Mouse (Mus musculus) ES-Bruce4 (cell line): ENCODE data around the gene Cygb. TPM values are rescaled to one million over a fixed set of nuclear protein-coding genes. Genes with fewer than 3 reads are reported as not detected.
A peak's percentile ranks its signal among the peaks of the same experiment; 100 is the strongest.

Experiments used
- H3K27ac ChIP-seq: 2 replicates; pipeline ENCODE4 v1.5.1; 2012; ENCODE audit warnings: low read length, inconsistent platforms; ENCODE audit not compliant: insufficient read depth
- H3K27me3 ChIP-seq: 2 replicates; pipeline ENCODE4 v1.6.1; 2012; ENCODE audit warnings: mild to moderate bottlenecking, low read length, inconsistent platforms; ENCODE audit not compliant: control insufficient read depth, poor library complexity, insufficient read depth, severe bottlenecking
- H3K36me3 ChIP-seq: 2 replicates; pipeline ENCODE4 v1.6.1; 2012; ENCODE audit warnings: inconsistent platforms, mild to moderate bottlenecking, low read length, moderate library complexity; ENCODE audit not compliant: control insufficient read depth, poor library complexity, insufficient read depth, severe bottlenecking
- H3K4me1 ChIP-seq: one replicate; pipeline ENCODE4 v1.8.1; 2011; ENCODE audit warnings: low read length; ENCODE audit not compliant: control insufficient read depth, insufficient read depth
- H3K4me3 ChIP-seq: 2 replicates; pipeline ENCODE4 v1.5.1; 2011; ENCODE audit warnings: low read depth, mild to moderate bottlenecking, low read length
- H3K9ac ChIP-seq: 2 replicates; pipeline ENCODE4 v1.6.1; 2012; ENCODE audit warnings: low read depth, mild to moderate bottlenecking, inconsistent platforms; ENCODE audit not compliant: poor library complexity, severe bottlenecking
- H3K9me3 ChIP-seq: replicated peaks from 2 replicates; pipeline ENCODE4 v1.6.1; 2012; ENCODE audit warnings: mild to moderate bottlenecking, low read length, inconsistent platforms; ENCODE audit not compliant: control insufficient read depth, poor library complexity, insufficient read depth, severe bottlenecking
- CTCF ChIP-seq: IDR thresholded peaks from one replicate; pipeline ENCODE4 v1.8.1; 2011; ENCODE audit warnings: low read depth, low read length
- EP300 ChIP-seq: IDR thresholded peaks from 2 replicates; pipeline ENCODE4 v1.6.1; 2011; ENCODE audit warnings: low read depth, low read length; ENCODE audit not compliant: insufficient read depth
- POLR2A ChIP-seq: IDR thresholded peaks from one replicate; pipeline ENCODE4 v1.8.1; 2011; ENCODE audit warnings: low read length; ENCODE audit not compliant: insufficient read depth
- polyA plus RNA-seq: library from polyadenylated mRNA; stranded (reverse); fragments of >200 nt; gene quantifications from 2 replicates; pipeline ENCODE4 v1.2.4, GENCODE M21; 2011; ENCODE audit warnings: low read depth; ENCODE audit not compliant: missing spikeins, insufficient read depth, insufficient read length

Cygb gene
- polyA plus RNA-seq, 1 experiment = not detected

GRCm38 (mm10) chr11:116618666-116619065, 35.4 kb downstream of the Cygb start:
- Histone ChIP-seq H3K4me1 (peaks cover 16% of the 10 kb centered on the region), H3K36me3 (no peaks in the 10 kb centered on the region)
- no peak for TF ChIP-seq CTCF
- TF ChIP-seq EP300 = no peak
- TF ChIP-seq POLR2A = no peak

DNA sequence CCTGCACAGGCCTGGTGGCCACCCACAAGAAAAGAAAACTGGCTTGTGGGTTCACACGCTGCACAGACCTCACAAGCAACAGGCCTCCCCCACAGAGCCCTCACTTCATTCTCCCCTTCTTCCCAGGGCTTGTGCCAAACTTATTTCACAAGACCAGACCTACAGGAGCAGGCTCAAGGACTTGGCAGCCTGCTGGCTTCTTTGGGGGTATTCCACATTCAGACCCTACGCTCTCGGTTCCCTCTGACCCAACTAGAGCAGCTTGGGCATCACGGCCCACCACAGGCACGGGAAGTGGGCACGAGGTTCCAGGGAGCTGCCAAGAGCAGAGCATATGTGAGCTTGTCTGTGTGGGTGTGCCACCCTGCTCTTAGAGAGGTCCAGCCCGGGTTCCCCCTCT, 36.5 kb downstream of the Cygb start:
- Histone ChIP-seq H3K9ac (no peak overlapping the region), H3K4me1 (peaks cover 16% of the 10 kb centered on the region), H3K27me3 (no peaks in the 10 kb centered on the region), H3K4me3 (no peak overlapping the region), H3K9me3 (no peaks in the 10 kb centered on the region), H3K36me3 (no peaks in the 10 kb centered on the region), H3K27ac (no peak overlapping the region)
- TF ChIP-seq POLR2A = no peak
- no peak for TF ChIP-seq EP300
- TF ChIP-seq CTCF = no peak

More at GRCm38 (mm10) chr11:116618666-116619065, 35.4 kb downstream of the Cygb start:
- H3K27me3 ChIP-seq = no peaks in the 10 kb centered on the region
- H3K27ac ChIP-seq = no peak overlapping the region
- no peak overlapping the region for H3K9ac ChIP-seq
- no peaks in the 10 kb centered on the region for H3K9me3 ChIP-seq
- no peak overlapping the region for H3K4me3 ChIP-seq

- Histone ChIP-seq H3K27ac (peak overlapping the region; percentile 5; the same call in 1 of the 2 replicates), H3K4me1 (peaks cover 13% of the 10 kb centered on the region)
- no peak for TF ChIP-seq CTCF
These were observed 37.5 kb downstream of the Cygb start for GRCm38 (mm10) chr11:116616438-116617118.

DNA sequence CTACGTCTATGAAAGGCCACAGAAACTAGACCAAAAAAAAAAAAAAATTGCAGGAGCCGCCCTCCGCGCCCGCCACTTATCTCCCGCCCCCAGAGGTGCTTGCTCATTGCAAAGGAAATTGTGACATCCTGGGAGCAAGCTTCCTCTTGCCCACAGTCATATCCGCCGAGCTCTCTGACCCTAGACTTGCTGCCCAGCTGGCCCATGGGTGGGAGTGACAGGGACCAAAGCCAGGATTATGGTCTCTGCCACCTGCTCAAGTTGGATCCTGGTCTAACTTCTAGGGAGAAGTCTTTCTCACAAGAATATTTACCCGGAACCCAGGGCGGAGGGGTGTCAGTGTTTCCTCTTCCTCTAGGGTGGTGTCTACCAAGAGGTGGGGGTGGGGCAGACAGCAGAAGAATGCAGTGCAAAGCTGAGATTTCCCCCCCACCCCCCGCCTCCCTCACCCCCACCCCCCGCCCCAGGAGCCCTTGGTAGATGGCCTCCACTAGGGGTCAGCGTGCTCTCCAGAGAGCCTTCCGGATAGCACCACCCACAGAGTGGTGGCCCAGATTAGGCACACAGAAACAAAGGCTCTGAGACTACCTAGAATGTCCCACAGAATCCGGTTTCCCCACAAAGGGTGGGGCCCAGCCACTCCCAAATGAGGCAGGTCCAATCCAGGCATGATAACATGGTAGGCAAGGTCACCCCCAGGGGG, 38.2 kb downstream of the Cygb start:
- Histone ChIP-seq H3K27me3 (no peaks in the 10 kb centered on the region), H3K27ac (peak overlapping the region; percentile 19; the same call in 1 of the 2 replicates), H3K9ac (no peak overlapping the region), H3K4me1 (peaks cover 13% of the 10 kb centered on the region), H3K36me3 (no peaks in the 10 kb centered on the region), H3K9me3 (no peaks in the 10 kb centered on the region), H3K4me3 (no peak overlapping the region)
- TF ChIP-seq EP300 (0 out of 2 replicates have a peak, but pooled peaks have one; percentile 69), CTCF (peak; percentile 31), POLR2A (no peak)

More at GRCm38 (mm10) chr11:116616438-116617118, 37.5 kb downstream of the Cygb start:
- Histone ChIP-seq H3K9me3 (no peaks in the 10 kb centered on the region), H3K9ac (no peak overlapping the region), H3K27me3 (no peaks in the 10 kb centered on the region), H3K4me3 (no peak overlapping the region), H3K36me3 (no peaks in the 10 kb centered on the region)

GRCm38 (mm10) chr11:116613234-116613633, 40.9 kb downstream of the Cygb start:
- TF ChIP-seq POLR2A (no peak), EP300 (no peak), CTCF (no peak)
- no peak overlapping the region for H3K4me3 ChIP-seq
- no peak overlapping the region for H3K27ac ChIP-seq
- H3K4me1 ChIP-seq = peaks cover 10% of the 10 kb centered on the region
- no peaks in the 10 kb centered on the region for H3K9me3 ChIP-seq
- no peak overlapping the region for H3K9ac ChIP-seq
- no peaks in the 10 kb centered on the region for H3K27me3 ChIP-seq
- no peaks in the 10 kb centered on the region for H3K36me3 ChIP-seq

DNA sequence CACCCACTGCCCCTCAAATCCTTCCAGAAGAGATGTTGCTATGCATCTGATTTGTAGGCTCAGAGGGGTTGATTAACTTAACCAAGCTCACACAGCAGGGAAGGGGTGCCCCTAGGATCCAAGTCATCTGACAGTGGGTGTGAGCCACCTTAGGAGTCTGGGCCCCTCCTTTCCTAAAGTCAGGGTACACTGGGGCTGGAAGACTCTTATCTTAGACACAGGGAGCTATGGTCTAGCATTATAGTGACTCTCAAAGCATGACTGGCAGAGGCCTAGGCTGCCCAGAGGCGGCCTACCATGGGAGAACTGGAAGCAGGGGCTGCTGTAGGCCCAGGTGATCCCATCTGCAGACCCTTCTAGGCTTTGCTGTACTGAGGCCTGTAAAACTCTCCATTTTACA, 41.6 kb downstream of the Cygb start:
- Histone ChIP-seq H3K27me3 (no peaks in the 10 kb centered on the region), H3K27ac (no peak overlapping the region), H3K4me1 (peaks cover 12% of the 10 kb centered on the region), H3K9me3 (no peaks in the 10 kb centered on the region), H3K36me3 (no peaks in the 10 kb centered on the region), H3K4me3 (no peak overlapping the region), H3K9ac (no peak overlapping the region)
- TF ChIP-seq EP300 (no peak), CTCF (no peak), POLR2A (no peak)
